Mouse (Mus musculus) heart, adult 2 months (tissue): ENCODE data around the gene Bmpr1b. TPM values are rescaled to one million over a fixed set of nuclear protein-coding genes. Genes with fewer than 3 reads are reported as not detected.
A peak's percentile ranks its signal among the peaks of the same experiment; 100 is the strongest.

Experiments
- DNase-seq, 2 experiments: peaks; one replicate each; pipeline ENCODE4 v3.0.0; 2021
- H3K27ac ChIP-seq: fragments of 200-600 bp; 2 replicates; pipeline ENCODE4 v1.8.1; 2022
- H3K27me3 ChIP-seq: fragments of 200-500 bp; 2 replicates; pipeline ENCODE4 v1.6.1; 2012; ENCODE audit warnings: mild to moderate bottlenecking, low read length, inconsistent platforms, mixed read lengths; ENCODE audit not compliant: control insufficient read depth, insufficient read depth
- H3K36me3 ChIP-seq: fragments of 200-500 bp; 2 replicates; pipeline ENCODE4 v1.6.1; 2012; ENCODE audit warnings: low read length, inconsistent platforms; ENCODE audit not compliant: control insufficient read depth, insufficient read depth
- H3K4me1 ChIP-seq: fragments of 200-500 bp; 2 replicates; pipeline ENCODE4 v1.6.1; 2011; ENCODE audit warnings: low read length; ENCODE audit not compliant: control insufficient read depth, insufficient read depth
- H3K4me3 ChIP-seq: fragments of 200-600 bp; 2 replicates; pipeline ENCODE4 v1.8.1; 2022
- H3K79me2 ChIP-seq: fragments of 200-500 bp; replicated peaks from 2 replicates; pipeline ENCODE4 v1.6.1; 2012; ENCODE audit warnings: mild to moderate bottlenecking, inconsistent platforms, low read length, moderate library complexity, mixed read lengths; ENCODE audit not compliant: control insufficient read depth, insufficient read depth
- H3K9ac ChIP-seq: fragments of 200-500 bp; 2 replicates; pipeline ENCODE4 v1.6.1; 2012; ENCODE audit warnings: low read depth, mild to moderate bottlenecking, control low read depth, inconsistent platforms, low read length, mixed read lengths
- CTCF ChIP-seq: fragments of 200-600 bp; IDR thresholded peaks from 2 replicates; pipeline ENCODE4 v1.8.1; 2022; ENCODE audit warnings: antibody characterized with exemption, mild to moderate bottlenecking, moderate library complexity
- EP300 ChIP-seq: fragments of 200-500 bp; IDR thresholded peaks from 2 replicates; pipeline ENCODE4 v1.6.1; 2011; ENCODE audit warnings: low read depth, low read length, control low read depth; ENCODE audit not compliant: insufficient read depth
- POLR2A ChIP-seq: fragments of 200-500 bp; IDR thresholded peaks from 2 replicates; pipeline ENCODE4 v1.6.1; 2011; ENCODE audit warnings: mild to moderate bottlenecking, low read depth, low read length, control low read depth; ENCODE audit not compliant: insufficient read depth
- WGBS: fragments of 180-500 bp; shearing (Covaris S2); methylation state at CpG from one replicate; pipeline ENCODE4 v1.1.7; 2018; 5-methylcytosine and 5-hydroxymethylcytosine counted together
- intact Hi-C: fragments of 180-260 bp; cut with DNase I; formaldehyde crosslinking; loops from one replicate; pipeline ENCODE4 v1.15.1; 2025
- polyA plus RNA-seq: library from polyadenylated mRNA; depleted of rRNA; stranded (reverse); fragments of >200 nt; gene quantifications from 2 replicates; pipeline ENCODE4 v1.2.3, GENCODE M21; 2012
- total RNA-seq, 2 experiments: library from RNA; stranded (reverse); gene quantifications; 2 replicates each; pipeline ENCODE4 v1.2.3; 2021

The Bmpr1b gene
- total and polyA plus RNA-seq, 3 experiments: 0.29 to 0.43 (median 0.30) TPM

DNA sequence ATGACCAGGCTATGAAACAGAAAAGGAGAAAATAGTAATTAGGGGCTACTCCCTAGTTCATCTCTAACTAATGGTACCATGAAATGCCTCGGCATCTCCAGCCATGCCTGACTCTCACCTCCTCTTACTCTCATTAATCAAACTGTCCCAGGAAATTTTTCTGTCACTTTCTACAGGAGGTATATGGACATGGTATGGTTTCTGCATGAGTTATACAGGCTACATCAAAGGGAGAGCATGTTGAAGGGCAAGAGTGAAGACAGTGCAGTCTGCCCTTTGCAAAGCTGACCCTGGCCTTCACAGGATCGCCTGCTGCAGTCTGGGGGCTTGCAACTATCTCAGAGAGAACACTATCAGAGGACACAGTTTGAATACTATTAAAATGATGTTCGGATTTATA is 254.6 kb downstream of the Bmpr1b start:
- Histone ChIP-seq H3K36me3 (no peaks in the 10 kb centered on the region), H3K79me2 (no peaks in the 10 kb centered on the region), H3K27me3 (no peaks in the 10 kb centered on the region), H3K4me3 (no peak overlapping the region), H3K27ac (no peak overlapping the region), H3K4me1 (no peaks in the 10 kb centered on the region), H3K9ac (no peak overlapping the region)
- 74% methylated on average over 3 of the region's 3 CpGs for WGBS
- no peak for DNase-seq
- intact Hi-C loops: no loop called here
- TF ChIP-seq CTCF: no peak
- no peak for TF ChIP-seq POLR2A
- TF ChIP-seq EP300: no peak

DNA sequence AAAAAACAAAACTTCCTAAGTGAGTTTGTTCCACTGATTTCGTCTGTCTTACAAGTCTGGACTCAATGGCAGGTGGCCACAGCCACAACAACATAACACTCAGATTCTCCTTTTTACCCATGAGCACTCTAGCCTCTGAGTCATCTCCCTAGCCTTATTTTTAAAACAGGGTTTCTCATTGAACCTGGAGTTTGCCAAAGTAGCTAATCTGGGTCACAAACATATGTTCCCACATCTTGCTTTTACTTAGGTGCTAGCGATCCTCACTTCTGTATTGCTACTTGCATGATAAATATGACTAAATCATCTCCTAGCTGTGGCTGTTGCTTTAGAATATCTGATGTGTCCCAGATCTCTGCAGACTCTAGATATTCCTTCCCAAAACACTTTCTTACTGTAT is 260.1 kb downstream of the Bmpr1b start:
- intact Hi-C loops: no loop called here
- TF ChIP-seq CTCF: no peak
- TF ChIP-seq POLR2A: no peak
- TF ChIP-seq EP300: no peak
- no peaks in the 10 kb centered on the region for H3K4me1 ChIP-seq
- 80% methylated on average over 2 of the region's 2 CpGs for WGBS
- no peak overlapping the region for H3K27ac ChIP-seq
- no peaks in the 10 kb centered on the region for H3K36me3 ChIP-seq
- no peak overlapping the region for H3K4me3 ChIP-seq
- no peak overlapping the region for H3K9ac ChIP-seq
- no peak for DNase-seq
- no peaks in the 10 kb centered on the region for H3K27me3 ChIP-seq
- no peaks in the 10 kb centered on the region for H3K79me2 ChIP-seq

DNA sequence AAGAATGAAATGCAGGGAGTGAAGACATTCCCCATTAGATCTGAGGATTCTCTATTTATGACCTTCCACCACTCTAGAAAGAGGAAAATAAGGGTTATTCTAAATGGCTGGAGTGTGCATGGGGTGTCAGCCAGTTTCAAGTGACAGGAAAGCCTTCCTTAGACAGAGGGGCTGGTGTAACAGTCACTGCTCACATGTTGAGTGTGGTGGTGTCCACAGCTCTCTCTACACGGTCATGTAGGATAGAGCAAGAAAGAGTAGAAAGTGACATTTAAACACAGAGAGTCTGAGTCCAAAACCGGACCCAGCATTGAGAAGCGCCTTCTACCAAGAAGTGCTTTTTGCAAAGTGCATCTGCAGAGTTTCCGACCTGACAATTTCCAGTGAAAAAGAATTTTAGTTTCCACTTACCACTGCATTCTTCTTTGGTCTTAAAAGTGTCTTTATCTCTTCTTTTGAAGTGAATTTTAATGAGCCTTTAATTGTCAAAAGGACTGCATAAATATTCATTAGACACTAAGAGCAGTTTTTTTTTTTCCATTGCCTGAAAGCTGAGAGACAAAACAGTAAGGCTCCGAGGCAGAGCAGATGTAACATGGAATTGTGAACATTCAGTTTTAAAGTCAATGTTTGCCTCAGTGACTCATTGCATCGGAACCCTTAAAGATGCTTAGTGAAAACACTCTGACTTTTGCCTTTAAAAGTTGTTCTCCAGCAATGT is 263.2 kb downstream of the Bmpr1b start:
- TF ChIP-seq EP300: no peak
- TF ChIP-seq CTCF: no peak
- no peak for TF ChIP-seq POLR2A
- H3K4me1 ChIP-seq: no peaks in the 10 kb centered on the region
- 80% methylated on average over 6 of the region's 6 CpGs for WGBS

DNA sequence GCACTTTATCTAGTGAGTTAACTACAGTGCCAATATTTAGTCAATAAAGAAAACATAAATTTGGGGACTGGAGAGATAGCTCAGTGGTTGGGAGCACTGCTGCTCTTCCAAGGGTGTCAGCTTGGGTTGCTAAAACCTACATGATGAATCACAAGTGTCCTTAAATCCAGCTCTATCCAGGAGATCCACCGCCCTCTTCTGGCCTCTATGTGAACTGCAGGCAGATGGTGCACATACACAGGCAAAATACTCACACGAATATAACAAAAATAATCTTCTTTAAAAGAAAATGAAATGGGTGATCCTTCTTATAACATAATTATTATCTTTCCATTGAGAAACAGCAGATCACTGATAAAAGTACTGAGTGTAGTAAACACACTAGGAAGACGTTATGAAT is 268.9 kb downstream of the Bmpr1b start:
- intact Hi-C loops: no loop called here
- Histone ChIP-seq H3K27me3 (no peaks in the 10 kb centered on the region), H3K27ac (no peak overlapping the region), H3K9ac (no peak overlapping the region), H3K4me3 (no peak overlapping the region), H3K79me2 (no peaks in the 10 kb centered on the region), H3K36me3 (no peaks in the 10 kb centered on the region), H3K4me1 (no peaks in the 10 kb centered on the region)
- TF ChIP-seq CTCF (peak; percentile 17; the same call in 1 of the 2 replicates), POLR2A (no peak)
- 83% methylated on average over 3 of the region's 3 CpGs for WGBS
- DNase-seq: no peak

More for the DNA sequence above, 263.2 kb downstream of the Bmpr1b start:
- Histone ChIP-seq H3K79me2 (no peaks in the 10 kb centered on the region), H3K9ac (no peak overlapping the region), H3K27ac (no peak overlapping the region), H3K4me3 (no peak overlapping the region), H3K27me3 (no peaks in the 10 kb centered on the region), H3K36me3 (no peaks in the 10 kb centered on the region)
- no peak for DNase-seq
- intact Hi-C loops: no loop called here

DNA sequence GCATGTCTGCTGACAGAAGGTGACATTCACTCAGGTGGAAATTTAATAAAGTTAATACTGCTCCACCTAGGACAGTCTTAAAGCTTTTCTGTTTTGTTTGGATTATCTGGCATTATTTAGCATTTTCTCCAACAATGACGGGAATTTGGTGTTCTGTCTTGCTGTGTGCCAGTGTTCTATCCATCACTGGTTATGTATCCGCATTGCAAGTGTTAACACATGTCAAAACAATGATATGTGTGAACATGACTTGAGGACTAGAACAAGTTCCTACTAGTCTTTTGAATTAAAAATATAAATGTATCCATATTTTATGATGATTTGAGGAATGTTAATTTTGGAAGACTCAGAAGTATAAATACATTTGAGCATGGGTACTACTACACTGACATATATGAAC is 269.7 kb downstream of the Bmpr1b start:
- no peak for DNase-seq
- Histone ChIP-seq H3K4me1 (no peaks in the 10 kb centered on the region), H3K9ac (no peak overlapping the region), H3K27ac (no peak overlapping the region), H3K27me3 (no peaks in the 10 kb centered on the region), H3K79me2 (no peaks in the 10 kb centered on the region), H3K4me3 (no peak overlapping the region), H3K36me3 (no peaks in the 10 kb centered on the region)
- TF ChIP-seq POLR2A (no peak), CTCF (no peak), EP300 (no peak)
- 81% methylated on average over 2 of the region's 2 CpGs for WGBS
- intact Hi-C loops: no loop called here

- Histone ChIP-seq H3K79me2 (no peaks in the 10 kb centered on the region), H3K4me1 (no peaks in the 10 kb centered on the region), H3K9ac (no peak overlapping the region), H3K36me3 (no peaks in the 10 kb centered on the region), H3K4me3 (no peak overlapping the region), H3K27ac (no peak overlapping the region), H3K27me3 (no peaks in the 10 kb centered on the region)
- intact Hi-C loops: no loop called here
- TF ChIP-seq POLR2A: no peak
- TF ChIP-seq CTCF: no peak
- TF ChIP-seq EP300: no peak
- DNase-seq: no peak
- 86% methylated on average over 4 of the region's 4 CpGs for WGBS
These were observed 271.5 kb downstream of the Bmpr1b start for GRCm38 (mm10) chr3:141897698-141898097.
